Mouse (Mus musculus) ES-Bruce4 (cell line): ENCODE results near the gene Gimap4.

Experiments
- CTCF ChIP-seq: IDR thresholded peaks from one replicate; pipeline ENCODE4 v1.8.1; 2011; ENCODE audit warnings: low read depth, low read length
- EP300 ChIP-seq: IDR thresholded peaks from 2 replicates; pipeline ENCODE4 v1.6.1; 2011; ENCODE audit warnings: low read depth, low read length; ENCODE audit not compliant: insufficient read depth
- POLR2A ChIP-seq: IDR thresholded peaks from one replicate; pipeline ENCODE4 v1.8.1; 2011; ENCODE audit warnings: low read length; ENCODE audit not compliant: insufficient read depth

DNA sequence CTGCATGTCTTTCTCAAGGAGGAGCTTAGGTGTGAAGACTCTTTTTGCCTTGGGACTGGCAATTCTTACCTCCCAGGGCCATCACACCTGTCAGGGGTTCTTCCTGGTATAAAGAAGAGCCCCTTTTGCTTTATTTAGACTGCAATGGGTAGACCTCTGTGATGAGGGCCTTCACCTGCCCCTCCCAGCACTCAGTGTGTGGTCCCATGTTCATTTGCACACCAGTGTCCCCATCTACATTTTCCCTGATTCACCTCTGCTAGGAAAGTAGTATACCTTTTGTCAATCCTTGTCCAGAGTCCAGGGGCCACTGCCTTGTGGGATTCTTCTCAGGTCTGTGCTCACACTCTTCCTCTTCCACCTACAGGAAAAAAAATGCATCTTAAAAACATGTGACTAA, 19.8 kb downstream of the Gimap4 start:
- TF ChIP-seq CTCF, result no peak
- no peak for TF ChIP-seq POLR2A
- no peak for TF ChIP-seq EP300
